Mouse (Mus musculus): ENCODE measurements at regions not wholly inside any gene's neighbourhood (a gene's known extent, or its start where the extent isn't known, plus 50 kb on each side); places are given as distances from the start of the nearest gene placed in this dataset.

DNA sequence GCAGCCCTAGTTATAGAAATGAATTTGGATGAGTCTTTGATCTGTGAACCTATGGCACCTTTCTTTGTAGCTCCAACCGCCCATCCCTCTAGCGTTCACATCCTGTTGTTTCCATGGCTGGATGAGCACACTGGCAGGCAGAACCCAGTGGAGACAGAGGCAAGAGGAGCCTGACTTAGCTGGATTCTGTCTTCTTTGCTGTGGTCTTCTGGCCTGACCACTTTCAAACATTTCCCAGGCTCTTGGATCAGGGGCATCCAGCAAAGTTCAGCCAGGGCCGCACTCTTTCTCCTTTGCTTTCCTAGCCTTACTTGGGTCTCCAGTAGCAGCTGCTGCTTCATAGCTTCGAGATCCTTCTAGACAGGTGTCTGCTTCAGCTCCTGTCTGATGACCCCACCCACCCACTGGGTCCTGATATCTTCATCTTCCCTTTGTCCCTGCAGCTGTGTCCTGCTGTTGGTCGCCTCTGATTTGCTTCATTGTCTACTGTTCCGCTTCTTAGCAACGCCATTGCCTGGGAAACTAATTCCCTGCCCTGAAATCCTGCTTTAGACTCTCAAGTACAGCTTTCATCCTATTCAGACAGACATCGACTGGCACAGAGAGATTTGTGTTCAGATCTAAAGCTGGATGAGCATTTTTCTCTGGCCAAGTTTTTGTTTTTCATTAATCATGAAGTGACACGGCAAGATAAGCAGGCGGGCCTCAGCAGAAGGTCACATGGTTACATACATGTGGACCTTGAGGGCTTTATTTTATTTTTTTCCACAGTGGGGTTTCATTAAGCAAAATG, 153.6 kb upstream of the Tnp1 start:
- Histone ChIP-seq H3K9ac (ENCODE audit: low read depth, low read length) (no peak overlapping the region), H3K4me1 (ENCODE audit: control insufficient read depth, insufficient read depth, low read length) (no peaks in the 10 kb centered on the region), H3K4me2 (ENCODE audit: low read depth, low read length) (no peak overlapping the region), H3K9me3 (ENCODE audit: control insufficient read depth, low read length) (0 out of 2 replicates have a peak, but pooled peaks cover 3% of the 10 kb centered on the region), H3K4me3 (ENCODE audit: low read length) (no peak overlapping the region), H3K27ac (ENCODE audit: low read length) (no peak overlapping the region), H3K27me3 (replicated peaks; ENCODE audit: control insufficient read depth, insufficient read depth, low read length) (no peaks in the 10 kb centered on the region), H3K36me3 (ENCODE audit: control insufficient read depth, insufficient read depth, low read length) (no peaks in the 10 kb centered on the region)
- no peak for ATAC-seq
- 53% methylated on average over 10 of the region's 10 CpGs for WGBS

DNA sequence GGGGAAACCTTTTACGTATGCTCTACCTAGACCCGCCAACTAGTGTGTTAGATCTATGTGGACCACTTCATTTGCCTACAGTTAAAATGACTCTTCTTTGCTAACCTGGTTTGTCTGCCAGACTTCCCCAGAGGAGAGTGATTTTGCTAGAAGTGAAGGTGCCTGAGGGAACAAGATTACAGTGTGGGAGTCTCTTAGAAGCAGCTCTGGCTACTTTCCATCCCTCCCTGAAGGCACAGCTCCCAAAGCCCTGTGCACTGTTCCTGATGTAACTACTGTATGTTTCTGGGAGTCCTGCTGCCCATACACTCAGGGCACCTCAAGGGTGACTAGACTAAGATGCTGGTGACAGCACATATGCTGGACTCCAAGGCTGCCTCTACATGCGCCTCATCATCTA, 144.5 kb upstream of the Tnp1 start:
- Histone ChIP-seq H3K4me3 (ENCODE audit: low read length) (no peak overlapping the region), H3K27me3 (replicated peaks; ENCODE audit: control insufficient read depth, insufficient read depth, low read length) (no peaks in the 10 kb centered on the region), H3K9me3 (ENCODE audit: control insufficient read depth, low read length) (no peaks in the 10 kb centered on the region), H3K9ac (ENCODE audit: low read depth, low read length) (no peak overlapping the region), H3K27ac (ENCODE audit: low read length) (no peak overlapping the region), H3K36me3 (ENCODE audit: control insufficient read depth, insufficient read depth, low read length) (no peaks in the 10 kb centered on the region), H3K4me2 (ENCODE audit: low read depth, low read length) (no peak overlapping the region), H3K4me1 (ENCODE audit: control insufficient read depth, insufficient read depth, low read length) (peaks cover 2% of the 10 kb centered on the region; the same call in 1 of the 2 replicates)
- no peak for ATAC-seq
- 95% methylated on average over 3 of the region's 3 CpGs for whole genome bisulfite sequencing

DNA sequence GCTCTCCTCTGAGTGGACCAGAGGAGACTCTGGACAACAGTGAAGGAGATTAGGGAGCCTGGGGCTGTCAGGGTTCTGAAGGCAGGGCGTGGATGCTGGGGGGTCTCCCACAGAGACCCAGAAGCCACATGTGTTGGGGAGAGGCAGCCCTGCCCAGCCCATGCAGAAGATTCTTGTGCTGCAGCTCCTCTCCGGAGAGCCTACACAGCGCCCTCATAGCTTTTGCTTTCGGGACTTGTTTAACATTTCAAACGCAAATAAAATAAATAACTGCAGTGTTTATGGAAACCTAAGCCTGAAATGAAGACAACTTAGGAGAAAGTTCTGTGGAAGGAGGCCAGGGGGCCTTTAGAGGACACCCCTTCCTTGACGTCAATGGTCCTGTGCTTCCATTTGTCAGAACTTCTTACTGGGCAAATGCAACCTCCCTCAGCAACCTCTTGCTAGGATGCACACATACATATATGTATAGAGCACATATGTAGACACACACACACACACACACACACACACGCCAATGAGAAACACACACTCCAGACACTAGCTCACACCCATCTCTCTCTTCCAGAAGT, 143.8 kb upstream of the Tnp1 start:
- no peak overlapping the region for H3K9ac ChIP-seq (ENCODE audit: low read depth, low read length)
- H3K4me1 ChIP-seq (ENCODE audit: control insufficient read depth, insufficient read depth, low read length): peaks cover 2% of the 10 kb centered on the region; the same call in 1 of the 2 replicates
- no peak overlapping the region for H3K4me2 ChIP-seq (ENCODE audit: low read depth, low read length)
- H3K27me3 ChIP-seq (replicated peaks; ENCODE audit: control insufficient read depth, insufficient read depth, low read length): no peaks in the 10 kb centered on the region
- peak overlapping the region; percentile 23; the same call in 1 of the 2 replicates for H3K27ac ChIP-seq (ENCODE audit: low read length)
- H3K4me3 ChIP-seq (ENCODE audit: low read length): no peak overlapping the region
- ATAC-seq: peak; percentile 53
- no peaks in the 10 kb centered on the region for H3K9me3 ChIP-seq (ENCODE audit: control insufficient read depth, low read length)
- no peaks in the 10 kb centered on the region for H3K36me3 ChIP-seq (ENCODE audit: control insufficient read depth, insufficient read depth, low read length)
- 53% methylated on average over 7 of the region's 7 CpGs for WGBS

DNA sequence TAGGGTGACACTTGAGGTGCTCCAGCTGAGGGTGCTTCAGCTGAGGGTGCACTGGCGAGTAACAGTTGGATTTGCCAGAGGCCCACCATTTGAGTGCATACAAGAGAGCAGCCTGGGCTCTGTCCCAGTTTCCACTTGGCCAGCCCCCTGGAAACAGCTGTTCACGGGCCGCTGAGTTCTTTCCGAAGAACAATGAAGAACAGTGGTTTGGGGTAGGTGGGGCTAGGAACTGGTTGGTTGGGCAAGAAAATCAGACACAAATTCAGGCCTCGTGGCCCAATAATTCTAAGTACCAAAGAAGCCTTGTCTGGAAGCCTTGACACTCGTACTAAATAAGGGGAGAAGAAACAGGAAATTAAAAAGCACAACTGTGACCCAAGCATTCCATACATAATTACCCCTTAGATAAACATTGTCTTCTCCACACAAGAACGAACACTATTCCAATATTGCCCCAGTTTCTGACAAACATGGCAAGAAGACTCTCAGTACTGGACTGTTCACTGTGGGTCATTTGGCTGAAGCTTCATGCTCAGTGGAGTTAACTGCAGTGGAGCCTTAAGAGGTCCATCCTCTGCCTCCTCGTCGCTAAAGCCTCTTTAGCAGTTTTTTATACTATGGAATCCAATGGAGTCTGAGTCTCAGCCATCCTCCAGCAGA, 137.9 kb upstream of the Tnp1 start:
- ATAC-seq: no peak
- 47% methylated on average over 9 of the region's 9 CpGs for WGBS
- no peaks in the 10 kb centered on the region for H3K36me3 ChIP-seq (ENCODE audit: control insufficient read depth, insufficient read depth, low read length)
- H3K9me3 ChIP-seq (ENCODE audit: control insufficient read depth, low read length): no peaks in the 10 kb centered on the region
- H3K4me3 ChIP-seq (ENCODE audit: low read length): no peak overlapping the region
- H3K4me1 ChIP-seq (ENCODE audit: control insufficient read depth, insufficient read depth, low read length): no peaks in the 10 kb centered on the region
- H3K4me2 ChIP-seq (ENCODE audit: low read depth, low read length): no peak overlapping the region
- no peak overlapping the region for H3K9ac ChIP-seq (ENCODE audit: low read depth, low read length)
- no peaks in the 10 kb centered on the region for H3K27me3 ChIP-seq (replicated peaks; ENCODE audit: control insufficient read depth, insufficient read depth, low read length)
- H3K27ac ChIP-seq (ENCODE audit: low read length): 0 out of 2 replicates have a peak overlapping the region, but pooled peaks have one; percentile 4

DNA sequence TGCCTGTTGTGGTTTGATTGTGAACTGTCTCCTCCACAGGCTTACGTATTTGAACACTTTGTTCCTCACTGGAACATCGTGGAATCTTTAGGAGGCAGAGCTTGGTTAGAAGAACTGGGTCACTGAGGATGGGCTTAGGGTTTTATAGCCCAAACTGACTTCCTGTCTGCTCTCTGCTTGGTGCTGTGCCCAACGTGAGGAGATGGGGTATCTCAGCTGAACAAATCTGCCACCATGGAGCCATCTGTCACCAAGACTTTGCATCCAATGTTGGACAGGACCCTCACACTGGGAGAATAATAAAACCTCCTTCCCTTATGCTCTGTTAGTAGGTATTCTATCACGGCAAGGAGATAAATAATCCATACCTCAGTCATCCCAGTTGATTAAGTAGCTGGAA, 134.2 kb upstream of the Tnp1 start:
- no peak for ATAC-seq
- H3K36me3 ChIP-seq (ENCODE audit: control insufficient read depth, insufficient read depth, low read length): no peaks in the 10 kb centered on the region
- no peaks in the 10 kb centered on the region for H3K27me3 ChIP-seq (replicated peaks; ENCODE audit: control insufficient read depth, insufficient read depth, low read length)
- no peak overlapping the region for H3K27ac ChIP-seq (ENCODE audit: low read length)
- H3K4me3 ChIP-seq (ENCODE audit: low read length): no peak overlapping the region
- 83% methylated on average over 4 of the region's 4 CpGs for WGBS
- no peaks in the 10 kb centered on the region for H3K9me3 ChIP-seq (ENCODE audit: control insufficient read depth, low read length)
- no peak overlapping the region for H3K4me2 ChIP-seq (ENCODE audit: low read depth, low read length)
- H3K4me1 ChIP-seq (ENCODE audit: control insufficient read depth, insufficient read depth, low read length): no peaks in the 10 kb centered on the region
- no peak overlapping the region for H3K9ac ChIP-seq (ENCODE audit: low read depth, low read length)

DNA sequence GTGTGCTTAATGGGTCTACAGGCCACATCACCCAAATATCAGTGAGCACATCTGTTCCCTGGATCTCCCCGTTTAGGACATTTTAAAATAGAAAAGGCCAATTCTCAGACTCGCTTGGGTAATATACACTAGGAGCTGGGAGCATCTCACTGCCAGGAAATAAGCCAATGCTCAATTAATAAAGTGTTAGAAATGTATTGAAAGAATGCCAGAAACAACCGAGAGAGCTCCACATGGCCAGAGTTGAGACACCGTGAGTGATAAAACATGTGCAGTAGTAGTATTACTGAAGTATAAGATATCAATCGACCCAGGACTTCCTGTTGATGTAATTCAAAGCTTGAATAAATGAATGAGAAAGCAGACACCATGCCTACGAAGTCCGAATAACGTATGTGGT, 127.1 kb upstream of the Tnp1 start:
- Histone ChIP-seq H3K9me3 (ENCODE audit: control insufficient read depth, low read length) (0 out of 2 replicates have a peak, but pooled peaks cover 3% of the 10 kb centered on the region), H3K4me1 (ENCODE audit: control insufficient read depth, insufficient read depth, low read length) (0 out of 2 replicates have a peak, but pooled peaks cover 2% of the 10 kb centered on the region), H3K27ac (ENCODE audit: low read length) (no peak overlapping the region), H3K4me3 (ENCODE audit: low read length) (no peak overlapping the region), H3K4me2 (ENCODE audit: low read depth, low read length) (no peak overlapping the region), H3K27me3 (replicated peaks; ENCODE audit: control insufficient read depth, insufficient read depth, low read length) (no peaks in the 10 kb centered on the region), H3K9ac (ENCODE audit: low read depth, low read length) (no peak overlapping the region), H3K36me3 (ENCODE audit: control insufficient read depth, insufficient read depth, low read length) (no peaks in the 10 kb centered on the region)
- ATAC-seq: no peak
- WGBS: 79% methylated on average over 8 of the region's 8 CpGs

DNA sequence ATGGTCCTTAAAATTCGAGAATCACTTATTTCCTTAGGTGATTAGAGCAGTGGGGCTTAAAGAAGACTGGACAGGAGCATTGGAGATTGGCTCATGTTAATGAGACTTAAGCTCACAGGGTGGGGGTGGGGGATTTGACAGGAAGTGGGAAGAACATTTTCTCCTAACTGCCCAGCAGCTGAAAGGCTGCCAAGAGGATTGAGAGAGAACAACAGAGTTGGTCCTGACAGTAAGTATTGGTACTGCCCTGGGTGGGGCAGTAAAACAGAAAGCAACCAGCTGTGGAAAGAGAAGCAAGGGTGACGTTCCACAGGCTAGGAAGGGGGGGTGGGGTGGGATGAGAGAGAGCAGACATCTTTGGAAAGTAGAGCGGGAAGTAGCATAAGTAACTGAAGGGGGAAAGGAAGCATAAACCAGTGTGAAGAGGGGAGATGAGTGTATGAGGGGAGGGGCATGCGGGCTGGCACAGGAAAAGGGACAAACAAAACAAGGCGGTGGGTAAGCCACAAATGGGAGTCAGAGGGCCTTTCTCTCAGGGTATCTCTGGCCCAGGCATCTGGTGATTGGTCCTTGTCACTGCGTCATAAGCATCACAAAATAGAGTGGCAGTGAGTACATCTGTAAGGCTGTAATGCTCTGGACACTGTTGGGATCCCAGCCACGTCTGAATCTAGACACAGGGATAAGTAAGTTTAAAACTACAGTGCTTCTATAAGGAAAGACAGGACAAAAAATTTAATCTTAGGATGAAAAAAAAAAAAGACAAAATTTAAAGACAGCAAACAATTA, 125.0 kb upstream of the Tnp1 start:
- no peak overlapping the region for H3K4me3 ChIP-seq (ENCODE audit: low read length)
- H3K36me3 ChIP-seq (ENCODE audit: control insufficient read depth, insufficient read depth, low read length): no peaks in the 10 kb centered on the region
- H3K4me1 ChIP-seq (ENCODE audit: control insufficient read depth, insufficient read depth, low read length): 0 out of 2 replicates have a peak, but pooled peaks cover 2% of the 10 kb centered on the region
- no peak overlapping the region for H3K27ac ChIP-seq (ENCODE audit: low read length)
- 0 out of 2 replicates have a peak, but pooled peaks cover 3% of the 10 kb centered on the region for H3K9me3 ChIP-seq (ENCODE audit: control insufficient read depth, low read length)
- H3K9ac ChIP-seq (ENCODE audit: low read depth, low read length): no peak overlapping the region
- H3K4me2 ChIP-seq (ENCODE audit: low read depth, low read length): no peak overlapping the region
- ATAC-seq: no peak
- no peaks in the 10 kb centered on the region for H3K27me3 ChIP-seq (replicated peaks; ENCODE audit: control insufficient read depth, insufficient read depth, low read length)
- 55% methylated on average over 7 of the region's 7 CpGs for WGBS

DNA sequence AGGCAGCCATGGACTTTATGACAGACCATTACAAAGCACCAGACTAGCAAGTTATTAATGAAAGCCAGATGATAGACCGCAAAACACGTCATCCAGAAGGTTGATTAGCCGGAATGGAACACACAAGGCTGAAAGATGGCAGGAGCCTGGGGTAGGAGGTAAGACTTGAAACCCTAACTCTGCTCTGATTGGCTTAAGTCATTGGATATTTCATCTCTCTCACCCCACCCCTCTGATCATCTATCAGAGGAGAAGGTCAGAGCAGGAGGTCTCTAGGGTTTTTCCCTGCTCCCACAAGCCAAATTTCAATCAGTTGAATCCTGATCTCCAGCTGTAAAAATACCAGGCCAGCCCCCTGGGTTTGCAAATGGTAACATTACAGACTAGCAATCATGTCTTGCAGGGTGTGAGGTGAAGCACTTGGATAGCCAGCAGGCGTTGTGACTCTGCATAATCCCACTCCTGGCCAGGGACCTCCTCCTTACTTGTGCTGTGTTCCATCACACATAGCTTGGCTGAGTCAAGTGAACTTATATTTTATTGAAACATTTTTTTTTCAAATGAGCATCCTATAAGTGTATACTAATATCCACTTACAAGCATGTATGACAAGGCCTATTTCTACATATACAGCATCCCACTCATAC, 114.6 kb upstream of the Tnp1 start:
- no peak for ATAC-seq
- Histone ChIP-seq H3K4me1 (ENCODE audit: control insufficient read depth, insufficient read depth, low read length) (no peaks in the 10 kb centered on the region), H3K27ac (ENCODE audit: low read length) (no peak overlapping the region), H3K9me3 (ENCODE audit: control insufficient read depth, low read length) (no peaks in the 10 kb centered on the region), H3K9ac (ENCODE audit: low read depth, low read length) (no peak overlapping the region), H3K36me3 (ENCODE audit: control insufficient read depth, insufficient read depth, low read length) (no peaks in the 10 kb centered on the region), H3K4me3 (ENCODE audit: low read length) (no peak overlapping the region), H3K27me3 (replicated peaks; ENCODE audit: control insufficient read depth, insufficient read depth, low read length) (no peaks in the 10 kb centered on the region), H3K4me2 (ENCODE audit: low read depth, low read length) (no peak overlapping the region)
- WGBS: 86% methylated on average over 4 of the region's 4 CpGs
